Mouse (Mus musculus) CH12.LX (cell line): ENCODE measurements at regions not wholly inside any gene's neighbourhood (a gene's known extent, or its start where the extent isn't known, plus 50 kb on each side); places are given as distances from the start of the nearest gene placed in this dataset.

Source experiments
- BHLHE40 ChIP-seq: IDR thresholded peaks from 2 replicates; pipeline ENCODE4 v1.6.1; 2011; ENCODE audit warnings: mild to moderate bottlenecking, low read depth, low read length, improper control_type of control experiment
- CTCF ChIP-seq, 2 experiments: IDR thresholded peaks in 1 of 2; conservative IDR thresholded peaks in 1 of 2; 2 replicates each; pipeline ENCODE4 v1.5.1; 2011 to 2012; ENCODE audit warnings: low read depth in 2 of 2, low read length in 2 of 2, improper control_type of control experiment in 1 of 2, inconsistent platforms in 1 of 2, mild to moderate bottlenecking in 1 of 2, moderate library complexity in 1 of 2
- EP300 ChIP-seq: IDR thresholded peaks from 2 replicates; pipeline ENCODE4 v1.6.1; 2011; ENCODE audit warnings: low read length, improper control_type of control experiment
- ETS1 ChIP-seq: conservative IDR thresholded peaks from 2 replicates; pipeline ENCODE4 v1.6.1; 2012; ENCODE audit warnings: low read depth, mild to moderate bottlenecking, inconsistent platforms, low read length, improper control_type of control experiment, moderate library complexity
- MAX ChIP-seq: IDR thresholded peaks from 2 replicates; pipeline ENCODE4 v1.6.1; 2011; ENCODE audit warnings: low read length, improper control_type of control experiment
- MEF2A ChIP-seq: IDR thresholded peaks from 2 replicates; pipeline ENCODE4 v1.6.1; 2014; ENCODE audit warnings: low read depth, mild to moderate bottlenecking, inconsistent platforms, low read length, improper control_type of control experiment, borderline replicate concordance
- POLR2A ChIP-seq: IDR thresholded peaks from 2 replicates; pipeline ENCODE4 v1.6.1; 2011; ENCODE audit warnings: low read depth, mild to moderate bottlenecking, improper control_type of control experiment, low read length
- RCOR1 ChIP-seq: conservative IDR thresholded peaks from 2 replicates; pipeline ENCODE4 v1.6.1; 2012; ENCODE audit warnings: low read depth, mild to moderate bottlenecking, inconsistent platforms, low read length, improper control_type of control experiment
- TCF12 ChIP-seq: IDR thresholded peaks from 2 replicates; pipeline ENCODE4 v1.6.1; 2014; ENCODE audit warnings: low read depth, mild to moderate bottlenecking, inconsistent platforms, low read length, improper control_type of control experiment
- UBTF ChIP-seq: IDR thresholded peaks from 2 replicates; pipeline ENCODE4 v1.6.1; 2012; ENCODE audit warnings: low read depth, mild to moderate bottlenecking, inconsistent platforms, low read length, improper control_type of control experiment, moderate library complexity

- no peak for TF ChIP-seq MEF2A
- no peak for TF ChIP-seq CTCF (conservative IDR thresholded peaks at IDR 0.05 in 1 of 2, IDR thresholded peaks at IDR 0.05 in 1 of 2; ENCODE audit: low read depth in 2 of 2, low read length in 2 of 2)
- TF ChIP-seq RCOR1 = no peak
- no peak for TF ChIP-seq TCF12
- no peak for TF ChIP-seq UBTF
- TF ChIP-seq EP300 = no peak
- no peak for TF ChIP-seq POLR2A
- no peak for TF ChIP-seq BHLHE40
- no peak for TF ChIP-seq ETS1
- no peak for TF ChIP-seq MAX
Measured at GRCm38 (mm10) chrX:166977029-166977428, 232.1 kb downstream of the Tmsb4x start.
